Mouse (Mus musculus) E14TG2a.4 (cell line): Measurements from ENCODE around the gene Pou2f3.

ENCODE experiments used
- CTCF ChIP-seq: conservative IDR thresholded peaks from 2 replicates; pipeline ENCODE4 v1.5.1; 2014; ENCODE audit warnings: low read length
- NANOG ChIP-seq: IDR thresholded peaks from 2 replicates; pipeline ENCODE4 v1.6.1; 2014; ENCODE audit warnings: borderline replicate concordance, low read length, mixed read lengths
- POU5F1 ChIP-seq: IDR thresholded peaks from 2 replicates; pipeline ENCODE4 v1.6.1; 2014; ENCODE audit warnings: low read length, borderline replicate concordance

GRCm38 (mm10) chr9:43232286-43232685 is 22.1 kb upstream of the Pou2f3 start:
- TF ChIP-seq CTCF = no peak
- no peak for TF ChIP-seq POU5F1
- no peak for TF ChIP-seq NANOG
